Mouse (Mus musculus) effector memory CD4-positive, alpha-beta T cell, adult 5 months (primary cell): ENCODE data around the gene Wfdc9. TPM values are rescaled to one million over a fixed set of nuclear protein-coding genes. Genes with fewer than 3 reads are reported as not detected.

ENCODE experiments used
- polyA plus RNA-seq: library from polyadenylated mRNA; unstranded; fragments of 100-300 nt; shearing (Covaris generic); gene quantifications from one replicate; pipeline ENCODE4 v1.2.1, GENCODE M21; 2017

Gene Wfdc9
- polyA plus RNA-seq: not detected

GRCm38 (mm10) chr2:164656483-164656882 lies at the start of gene Wfdc9:
Gene Wfdc9 (minus strand): TSS chr2:164656583.

GRCm38 (mm10) chr2:164698201-164698600 lies 41.8 kb upstream of the Wfdc9 start, which contains the start of gene Spint4:
Gene Spint4 (plus strand): TSS chr2:164698501.

GRCm38 (mm10) chr2:164684807-164685206 lies 28.4 kb upstream of the Wfdc9 start, which contains the start of gene Wfdc13:
Gene Wfdc13 (plus strand): TSS chr2:164685107.

GRCm38 (mm10) chr2:164673987-164674386 lies 17.6 kb upstream of the Wfdc9 start, which contains the start of gene Wfdc11:
Gene Wfdc11 (minus strand): TSS chr2:164674087.

GRCm38 (mm10) chr2:164655858-164656257 lies 525 bp downstream of the Wfdc9 start, which contains the start of gene Wfdc10:
Gene Wfdc10 (plus strand): TSS chr2:164656046.

GRCm38 (mm10) chr2:164638696-164639095 lies 17.7 kb downstream of the Wfdc9 start, which contains the start of gene Wfdc16:
Gene Wfdc16 (minus strand): TSS chr2:164638796.

GRCm38 (mm10) chr2:164613471-164613870 lies 42.9 kb downstream of the Wfdc9 start, which contains the start of the genes Wfdc6b and Wfdc8:
Gene Wfdc6b (plus strand): TSS chr2:164613522.
Gene Wfdc8 (minus strand): TSS chr2:164613626.

Other genes with a start within 250 kb of the Wfdc9 start
- 0.64 TPM for gene Sdc4, start 212.7 kb downstream of the Wfdc9 start, polyA plus RNA-seq
- 81.1 TPM for gene Sys1, start 199.6 kb downstream of the Wfdc9 start, polyA plus RNA-seq
- 6.5 TPM for gene Gm20458, start 195.6 kb downstream of the Wfdc9 start, polyA plus RNA-seq
- not detected for gene Trp53tg5, start 182.9 kb downstream of the Wfdc9 start, polyA plus RNA-seq
- 2.6 TPM for gene Dbndd2, start 170.5 kb downstream of the Wfdc9 start, polyA plus RNA-seq
- gene Pigt, start 159.1 kb downstream of the Wfdc9 start, polyA plus RNA-seq: 16.2 TPM
- gene Wfdc2, start 94.2 kb downstream of the Wfdc9 start, polyA plus RNA-seq: not detected
- gene Spint3, start 83.1 kb downstream of the Wfdc9 start, polyA plus RNA-seq: not detected
- not detected for gene Wfdc6a, start 71.1 kb downstream of the Wfdc9 start, polyA plus RNA-seq
- not detected for gene Eppin, start 63.0 kb downstream of the Wfdc9 start, polyA plus RNA-seq
- not detected for gene Wfdc6b, start 43.1 kb downstream of the Wfdc9 start, polyA plus RNA-seq
- gene Wfdc8, start 43.0 kb downstream of the Wfdc9 start, polyA plus RNA-seq: not detected
- gene Wfdc16, start 17.8 kb downstream of the Wfdc9 start, polyA plus RNA-seq: not detected
- not detected for gene Wfdc10, start 537 bp downstream of the Wfdc9 start, polyA plus RNA-seq
- not detected for gene Wfdc11, start 17.5 kb upstream of the Wfdc9 start, polyA plus RNA-seq
- not detected for gene Wfdc13, start 28.5 kb upstream of the Wfdc9 start, polyA plus RNA-seq
- gene Spint4, start 41.9 kb upstream of the Wfdc9 start, polyA plus RNA-seq: not detected
- not detected for gene Spint5, start 58.7 kb upstream of the Wfdc9 start, polyA plus RNA-seq
- gene Wfdc3, start 89.3 kb upstream of the Wfdc9 start, polyA plus RNA-seq: 0.31 TPM
- 53.3 TPM for gene Dnttip1, start 89.4 kb upstream of the Wfdc9 start, polyA plus RNA-seq
- gene Ube2c, start 113.3 kb upstream of the Wfdc9 start, polyA plus RNA-seq: 0.85 TPM
- not detected for gene Tnnc2, start 123.4 kb upstream of the Wfdc9 start, polyA plus RNA-seq
- gene Snx21, start 129.2 kb upstream of the Wfdc9 start, polyA plus RNA-seq: 3.2 TPM
- 27.0 TPM for gene Acot8, start 148.3 kb upstream of the Wfdc9 start, polyA plus RNA-seq
- 3.1 TPM for gene Zswim3, start 148.5 kb upstream of the Wfdc9 start, polyA plus RNA-seq
- 14.0 TPM for gene Zswim1, start 166.1 kb upstream of the Wfdc9 start, polyA plus RNA-seq
- gene Spata25, start 172.0 kb upstream of the Wfdc9 start, polyA plus RNA-seq: not detected
- 127 TPM for gene Ctsa, start 176.3 kb upstream of the Wfdc9 start, polyA plus RNA-seq
- gene Neurl2, start 176.9 kb upstream of the Wfdc9 start, polyA plus RNA-seq: 0.77 TPM
- 5.0 TPM for gene Pltp, start 201.1 kb upstream of the Wfdc9 start, polyA plus RNA-seq
- 133 TPM for gene Pcif1, start 222.7 kb upstream of the Wfdc9 start, polyA plus RNA-seq